Mouse (Mus musculus) Patski (cell line): ENCODE data around the gene Bcat1. TPM values are rescaled to one million over a fixed set of nuclear protein-coding genes. Genes with fewer than 3 reads are reported as not detected.

ENCODE experiments used
- ATAC-seq: fragments of 100-300 bp; one replicate; pipeline ENCODE4 v1.8.0; 2021
- CTCF ChIA-PET: fragments of 350-600 bp; sonication (Branson Sonifier 250); formaldehyde crosslinking; loops from one replicate; lab custom pipeline; 2022; ENCODE audit warnings: inconsistent platforms; lab: Charles Lee
- POLR2A ChIA-PET: fragments of 350-600 bp; sonication (Branson Sonifier 250); formaldehyde crosslinking; loops from one replicate; lab custom pipeline; 2022; ENCODE audit warnings: antibody characterized with exemption, inconsistent platforms; lab: Charles Lee
- DNase-seq: peaks from one replicate; pipeline ENCODE4 v3.0.0-alpha.2; 2011; ENCODE audit warnings: low read depth, low spot score
- H3K27me3 ChIP-seq: fragments of 371-371 bp; one replicate; pipeline ENCODE4 v1.5.1; 2021
- CTCF ChIP-seq: fragments of 100-300 bp; IDR thresholded peaks from one replicate; pipeline ENCODE4 v1.5.1; 2021
- in situ Hi-C: fragments of 300-500 bp; cut with MboI; formaldehyde crosslinking; loops from 3 replicates; pipeline ENCODE4 v1.11.1; 2018; ENCODE audit warnings: low pct_unique_long_range_greater_than_20kb, mixed read lengths
- polyA plus RNA-seq: library from polyadenylated mRNA; unstranded; gene quantifications from one replicate; pipeline ENCODE4 v1.2.3, GENCODE M21; 2021

Bcat1 gene
- polyA plus RNA-seq, 1 experiment from 2014 or later = 57.1 TPM

DNA sequence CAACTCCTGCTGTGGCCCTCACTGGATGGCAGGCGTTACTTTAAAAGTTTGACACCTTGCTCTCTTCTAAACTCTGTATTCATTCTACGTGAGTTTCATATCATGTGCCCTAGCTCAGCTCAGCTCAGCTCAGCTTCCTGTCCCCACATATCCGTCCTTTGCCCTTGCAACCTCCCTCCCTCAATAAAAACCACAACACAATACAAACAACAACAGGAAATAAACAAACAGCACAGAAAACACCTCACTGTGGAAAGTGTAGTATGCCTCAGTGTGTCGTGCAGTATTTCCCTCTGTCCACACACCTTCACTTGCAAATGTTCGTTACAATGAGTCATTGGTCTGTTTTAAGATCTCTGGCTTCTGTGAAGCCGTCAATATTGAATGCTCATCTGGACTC is 123.1 kb downstream of the Bcat1 start:
- POLR2A ChIA-PET = no interaction called here
- H3K27me3 ChIP-seq = no peaks in the 10 kb centered on the region
- no peak for DNase-seq
- CTCF ChIA-PET = no interaction called here
- ATAC-seq = no peak
- TF ChIP-seq CTCF = no peak
- in situ Hi-C loops = loop anchor here (25.0 kb wide), 1 partner anchor 1341 kb away; no protein-coding TSS in a partner anchor

DNA sequence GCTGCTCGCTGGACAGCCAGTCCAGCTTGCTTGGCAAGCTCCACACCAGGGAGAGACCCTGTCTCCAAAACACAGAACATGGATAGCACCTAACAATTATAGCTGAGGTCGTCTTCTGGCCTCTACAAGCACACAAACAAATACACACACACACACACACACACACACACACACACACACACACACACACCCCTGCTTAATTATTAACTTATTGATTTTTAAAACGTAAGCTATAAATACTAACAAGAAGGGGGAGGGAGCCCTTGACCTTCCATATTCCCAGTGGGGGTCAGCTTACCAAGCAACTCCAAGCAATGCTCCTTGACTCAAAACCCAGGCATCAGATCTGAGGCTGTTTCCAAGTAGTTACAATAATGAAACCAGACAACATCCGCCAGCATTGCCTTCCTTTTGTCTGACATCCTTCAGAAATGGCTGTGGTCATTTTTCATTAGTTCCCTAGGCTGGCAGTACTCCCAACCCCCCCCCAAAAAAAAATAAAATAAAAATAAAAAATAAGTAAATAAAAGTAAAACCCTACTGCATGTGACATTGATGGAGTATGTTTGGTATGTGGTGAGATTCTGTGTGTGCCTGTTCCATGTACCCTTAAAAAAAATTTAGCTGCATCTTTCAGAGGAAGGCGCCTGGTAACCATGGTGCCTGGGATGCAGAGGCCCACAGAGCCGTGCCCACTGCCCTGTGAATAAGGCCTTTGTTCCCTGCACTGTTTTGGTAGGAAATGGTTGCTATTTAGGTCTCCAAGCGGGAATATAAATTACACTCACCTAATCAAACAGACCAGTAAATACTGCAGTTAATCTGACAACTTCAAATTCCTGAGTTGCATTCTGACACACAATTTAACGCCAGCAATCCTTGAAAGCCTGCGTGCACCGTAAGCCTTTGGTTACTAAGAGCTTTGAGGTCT is 131.3 kb downstream of the Bcat1 start:
- DNase-seq = no peak

More for the DNA sequence above, 131.3 kb downstream of the Bcat1 start:
- ATAC-seq = peak; percentile 57
- POLR2A ChIA-PET = no interaction called here
- TF ChIP-seq CTCF = no peak
- H3K27me3 ChIP-seq = no peaks in the 10 kb centered on the region
- CTCF ChIA-PET = no interaction called here
- in situ Hi-C loops = no loop called here

Other genes with a start within 250 kb of the Bcat1 start
- 0.04 TPM for gene Lrmp, start 39.5 kb upstream of the Bcat1 start, polyA plus RNA-seq
- 3.0 TPM for gene Casc1, start 134.8 kb upstream of the Bcat1 start, polyA plus RNA-seq
- gene Etfrf1, start 134.9 kb upstream of the Bcat1 start, polyA plus RNA-seq = 71.3 TPM
- gene Kras, start 174.1 kb upstream of the Bcat1 start, polyA plus RNA-seq = 59.2 TPM